Mouse (Mus musculus) layer of hippocampus, adult 9-10 months (tissue): ENCODE measurements around the gene Utrn.

Experiments
- DNase-seq: peaks from one replicate; pipeline ENCODE4 v3.0.0; 2022; ENCODE audit warnings: low spot score

Gene Utrn

GRCm38 (mm10) chr10:12869029-12869671 is at the start of gene Utrn:
Gene Utrn, minus strand, starts transcription at chr10:12869365.
- no peak for DNase-seq

GRCm38 (mm10) chr10:12917626-12918025 is 48.5 kb upstream of the Utrn start:
- no peak for DNase-seq

- no peak for DNase-seq
Measured at GRCm38 (mm10) chr10:12916376-12916775, 47.2 kb upstream of the Utrn start.

GRCm38 (mm10) chr10:12915826-12916225 is 46.7 kb upstream of the Utrn start:
- no peak for DNase-seq

GRCm38 (mm10) chr10:12914203-12914602 is 45.0 kb upstream of the Utrn start:
- DNase-seq = no peak

GRCm38 (mm10) chr10:12911981-12912530 is 42.9 kb upstream of the Utrn start:
- DNase-seq = no peak

GRCm38 (mm10) chr10:12911451-12911850 is 42.3 kb upstream of the Utrn start:
- DNase-seq = no peak

- DNase-seq = no peak
Measured at GRCm38 (mm10) chr10:12909891-12910290, 40.7 kb upstream of the Utrn start.

- DNase-seq = no peak
Measured at GRCm38 (mm10) chr10:12909179-12909578, 40.0 kb upstream of the Utrn start.

- no peak for DNase-seq
Measured at GRCm38 (mm10) chr10:12904140-12904528, 35.0 kb upstream of the Utrn start.

GRCm38 (mm10) chr10:12903440-12904139 is 34.4 kb upstream of the Utrn start:
- DNase-seq = no peak

GRCm38 (mm10) chr10:12899901-12900300 is 30.7 kb upstream of the Utrn start:
- DNase-seq = no peak

GRCm38 (mm10) chr10:12893339-12893738 is 24.2 kb upstream of the Utrn start:
- no peak for DNase-seq

GRCm38 (mm10) chr10:12888373-12888772 is 19.2 kb upstream of the Utrn start:
- DNase-seq = no peak

- no peak for DNase-seq
Measured at GRCm38 (mm10) chr10:12887792-12888191, 18.6 kb upstream of the Utrn start.

- no peak for DNase-seq
Measured at GRCm38 (mm10) chr10:12884308-12884948, 15.3 kb upstream of the Utrn start.

- no peak for DNase-seq
Measured at GRCm38 (mm10) chr10:12881911-12882310, 12.7 kb upstream of the Utrn start.

GRCm38 (mm10) chr10:12879313-12879695 is 10.1 kb upstream of the Utrn start:
- DNase-seq = no peak

- no peak for DNase-seq
Measured at GRCm38 (mm10) chr10:12878661-12879312, 9.6 kb upstream of the Utrn start.

GRCm38 (mm10) chr10:12876426-12876825 is 7.3 kb upstream of the Utrn start:
- no peak for DNase-seq

- DNase-seq = no peak
Measured at GRCm38 (mm10) chr10:12875410-12875809, 6.2 kb upstream of the Utrn start.

- DNase-seq = no peak
Measured at GRCm38 (mm10) chr10:12874577-12875277, 5.6 kb upstream of the Utrn start.
